Mouse (Mus musculus) ES-E14 (cell line): ENCODE results near the gene Spag5. TPM values are rescaled to one million over a fixed set of nuclear protein-coding genes. Genes with fewer than 3 reads are reported as not detected.

Experiments
- DNase-seq: peaks from one replicate; pipeline ENCODE4 v3.0.0-alpha.2; 2013; ENCODE audit warnings: low read depth, low spot score
- H3K27ac ChIP-seq: 2 replicates; pipeline ENCODE4 v1.5.1; 2012; ENCODE audit warnings: low read depth, mild to moderate bottlenecking, low read length, moderate library complexity, mixed read lengths; ENCODE audit not compliant: poor library complexity, insufficient read depth, severe bottlenecking
- H3K36me3 ChIP-seq: 2 replicates; pipeline ENCODE4 v1.6.1; 2012; ENCODE audit warnings: mild to moderate bottlenecking, low read length, moderate library complexity, mixed read lengths; ENCODE audit not compliant: control insufficient read depth, poor library complexity, insufficient read depth, severe bottlenecking
- H3K4me1 ChIP-seq, 2 experiments: fragments of 150-350 bp in 1 of 2; sonication (generic) in 1 of 2; 2 replicates each; pipeline ENCODE4 v1.6.1; 2012; ENCODE audit warnings: low read length in 2 of 2, mild to moderate bottlenecking in 1 of 2, mixed read lengths in 1 of 2; ENCODE audit not compliant: control insufficient read depth in 2 of 2, insufficient read depth in 2 of 2, poor library complexity in 1 of 2
- H3K4me3 ChIP-seq, 2 experiments: fragments of 150-350 bp in 1 of 2; sonication (generic) in 1 of 2; 2 replicates each; pipeline ENCODE4 v1.5.1; 2012; ENCODE audit warnings: low read length in 2 of 2, low read depth in 1 of 2, mild to moderate bottlenecking in 1 of 2, mixed read lengths in 1 of 2; ENCODE audit not compliant: insufficient read depth in 1 of 2, poor library complexity in 1 of 2, severe bottlenecking in 1 of 2
- H3K9ac ChIP-seq: 2 replicates; pipeline ENCODE4 v1.6.1; 2012; ENCODE audit warnings: low read depth, mild to moderate bottlenecking, low read length, mixed read lengths; ENCODE audit not compliant: poor library complexity, insufficient read depth, severe bottlenecking
- H3K9me3 ChIP-seq: fragments of 150-350 bp; sonication (generic); 2 replicates; pipeline ENCODE4 v1.6.1; 2012; ENCODE audit warnings: low read depth, mild to moderate bottlenecking, low read length; ENCODE audit not compliant: control insufficient read depth, insufficient read depth
- CHD2 ChIP-seq: IDR thresholded peaks from 2 replicates; pipeline ENCODE4 v1.6.1; 2014; ENCODE audit warnings: mild to moderate bottlenecking, low read depth, low read length, inconsistent platforms
- HCFC1 ChIP-seq: IDR thresholded peaks from 2 replicates; pipeline ENCODE4 v1.6.1; 2012; ENCODE audit warnings: low read length, inconsistent platforms, borderline replicate concordance; ENCODE audit not compliant: insufficient read depth
- MAFK ChIP-seq: IDR thresholded peaks from 2 replicates; pipeline ENCODE4 v1.6.1; 2014; ENCODE audit warnings: mild to moderate bottlenecking, low read depth, low read length, inconsistent platforms; ENCODE audit not compliant: insufficient read depth
- ZC3H11A ChIP-seq: IDR thresholded peaks from 2 replicates; pipeline ENCODE4 v1.6.1; 2012; ENCODE audit warnings: low read depth, mild to moderate bottlenecking, inconsistent platforms, low read length, borderline replicate concordance
- ZNF384 ChIP-seq: IDR thresholded peaks from 2 replicates; pipeline ENCODE4 v1.6.1; 2012; ENCODE audit warnings: low read depth, low read length, inconsistent platforms
- in situ Hi-C, 2 experiments: fragments of 600-800 bp; cut with MboI; formaldehyde crosslinking; loops; one replicate each; pipeline ENCODE4 v1.15.1; 2025; ENCODE audit warnings: low sequenced_read_pairs in 2 of 2, inconsistent platforms in 1 of 2; ENCODE audit not compliant: unreplicated experiment in 2 of 2
- total RNA-seq: library from RNA; depleted of rRNA; stranded (reverse); fragments of 300-350 nt; gene quantifications from 2 replicates; pipeline ENCODE4 v1.2.3, GENCODE M21; 2012

The Spag5 gene
- total RNA-seq, 1 experiment, result 58.2 TPM

DNA sequence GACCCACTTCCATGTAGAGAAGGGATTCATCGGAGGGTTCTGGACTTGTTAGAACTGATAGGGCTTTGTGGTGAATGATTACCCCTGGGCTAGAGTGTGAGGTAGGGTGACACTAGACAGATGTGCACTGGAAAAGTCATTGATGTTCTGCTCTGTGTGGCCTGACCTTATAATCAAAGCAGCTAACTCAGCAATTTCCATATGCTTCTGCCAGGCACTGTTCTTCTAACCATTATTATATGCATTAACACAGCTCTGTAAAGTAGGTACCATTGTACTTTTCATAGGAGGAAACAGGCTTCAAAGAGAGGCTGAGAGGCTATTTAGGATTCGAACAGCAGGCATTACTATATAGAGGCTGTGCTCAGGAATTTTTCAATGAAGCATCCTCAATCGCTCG, 25.9 kb downstream of the Spag5 start:
- no peak for TF ChIP-seq ZC3H11A
- peak; percentile 45; the same call in 1 of the 2 replicates for TF ChIP-seq MAFK
- DNase-seq, result no peak
- peaks cover 6% of the 10 kb centered on the region; the same call in 1 of the 2 replicates for H3K36me3 ChIP-seq
- no peak overlapping the region for H3K4me3 ChIP-seq
- in situ Hi-C loops, result no loop called here
- H3K9ac ChIP-seq, result no peak overlapping the region
- no peak overlapping the region for H3K27ac ChIP-seq
- peaks cover 2 to 5% of the 10 kb centered on the region in 2 experiments; a peak in 3 of 4 replicates for H3K4me1 ChIP-seq
- no peaks in the 10 kb centered on the region for H3K9me3 ChIP-seq

DNA sequence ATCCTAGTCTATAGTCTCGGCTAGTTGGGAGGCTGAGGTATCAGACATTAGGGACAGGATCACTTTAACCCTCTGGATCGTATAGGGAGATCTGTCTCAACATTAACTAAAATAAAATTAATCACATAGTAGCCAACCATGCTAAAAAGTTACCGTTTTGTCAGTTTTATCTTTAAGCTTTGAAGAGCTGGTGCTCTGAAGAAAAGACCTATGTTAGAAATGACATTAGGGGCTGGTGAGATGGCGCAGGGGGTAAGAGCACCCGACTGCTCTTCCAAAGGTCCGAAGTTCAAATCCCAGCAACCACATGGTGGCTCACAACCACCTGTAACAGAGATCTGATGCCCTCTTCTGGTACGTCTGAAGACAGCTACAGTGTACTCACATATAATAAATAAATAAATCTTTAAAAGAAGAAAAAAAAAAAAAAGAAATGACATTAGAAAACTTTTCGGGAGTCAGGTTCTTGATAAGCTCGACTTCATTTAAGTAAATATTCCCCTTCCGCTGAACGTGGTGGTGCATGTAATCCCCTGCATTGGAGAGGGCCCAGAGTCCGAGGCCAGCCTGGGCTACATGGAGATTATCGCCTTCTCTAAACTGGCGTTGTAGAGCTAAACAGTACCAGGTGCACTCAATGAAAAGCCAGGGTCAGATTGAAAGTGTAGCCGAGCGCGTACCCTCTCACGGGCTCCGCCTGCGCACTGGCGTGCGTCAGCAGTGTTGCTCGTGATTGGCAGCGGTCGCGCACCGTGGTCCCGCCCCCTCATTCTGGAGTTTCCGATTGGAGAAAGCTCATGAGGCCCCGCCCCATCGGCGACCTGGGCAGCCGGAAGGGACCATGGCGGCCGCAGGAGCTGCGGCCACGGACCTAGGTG, 26.5 kb downstream of the Spag5 start, which contains the start of gene Pigs:
Gene Pigs (plus strand): TSS at position 782 of the 878 bp plus-strand sequence.
- Histone ChIP-seq H3K4me3 (peak within 1 kb of the TSS; percentile 72 to 97), H3K4me1 (peaks cover 0 to 2% of the 10 kb centered on the region in 2 experiments; a peak in 2 of 4 replicates), H3K27ac (no peak within 1 kb of the TSS), H3K36me3 (peaks cover 9% of the 10 kb centered on the region; the same call in 1 of the 2 replicates), H3K9me3 (no peaks in the 10 kb centered on the region), H3K9ac (peak within 1 kb of the TSS; percentile 75)
- in situ Hi-C loops, result no loop called here
- TF ChIP-seq CHD2 (peak; percentile 57; the same call in 1 of the 2 replicates), ZC3H11A (no peak), HCFC1 (no peak), ZNF384 (0 out of 2 replicates have a peak, but pooled peaks have one; percentile 9), MAFK (no peak)
- peak; percentile 95 for DNase-seq

DNA sequence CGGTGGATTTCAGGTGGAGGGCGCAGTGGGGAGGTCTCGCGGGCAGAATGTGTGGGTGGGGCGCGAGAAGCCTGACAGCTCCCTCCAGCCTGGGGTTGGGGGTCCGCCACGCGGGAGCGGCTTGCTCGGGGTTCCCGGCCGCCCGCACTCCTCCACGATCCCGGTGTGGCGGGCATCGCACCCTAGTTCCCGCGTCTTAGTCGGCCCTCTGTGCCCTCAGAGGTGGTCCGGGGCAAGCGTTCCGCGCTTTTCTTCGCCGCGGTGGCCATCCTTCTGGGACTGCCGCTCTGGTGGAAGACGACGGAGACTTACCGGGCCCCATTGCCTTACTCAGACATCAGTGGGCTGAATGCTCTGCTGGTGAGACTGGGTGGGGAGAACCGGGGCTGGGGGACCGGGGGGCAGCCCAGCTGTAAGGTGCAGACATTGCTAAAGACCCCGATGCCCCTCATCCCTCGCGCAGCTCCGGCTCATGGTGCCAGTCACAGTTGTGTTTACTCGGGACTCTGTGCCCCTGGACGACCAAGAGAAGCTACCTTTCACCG, 27.3 kb downstream of the Spag5 start:
- no peaks in the 10 kb centered on the region for H3K9me3 ChIP-seq
- H3K9ac ChIP-seq, result peak overlapping the region; percentile 75
- peaks cover 0 to 2% of the 10 kb centered on the region in 2 experiments; a peak in 2 of 4 replicates for H3K4me1 ChIP-seq
- no peak for DNase-seq
- no peak overlapping the region for H3K27ac ChIP-seq
- peak overlapping the region; percentile 72 to 97 for H3K4me3 ChIP-seq
- TF ChIP-seq CHD2 (no peak), ZNF384 (no peak), ZC3H11A (no peak), HCFC1 (no peak), MAFK (no peak)
- in situ Hi-C loops, result no loop called here
- H3K36me3 ChIP-seq, result peaks cover 13% of the 10 kb centered on the region; the same call in 1 of the 2 replicates

DNA sequence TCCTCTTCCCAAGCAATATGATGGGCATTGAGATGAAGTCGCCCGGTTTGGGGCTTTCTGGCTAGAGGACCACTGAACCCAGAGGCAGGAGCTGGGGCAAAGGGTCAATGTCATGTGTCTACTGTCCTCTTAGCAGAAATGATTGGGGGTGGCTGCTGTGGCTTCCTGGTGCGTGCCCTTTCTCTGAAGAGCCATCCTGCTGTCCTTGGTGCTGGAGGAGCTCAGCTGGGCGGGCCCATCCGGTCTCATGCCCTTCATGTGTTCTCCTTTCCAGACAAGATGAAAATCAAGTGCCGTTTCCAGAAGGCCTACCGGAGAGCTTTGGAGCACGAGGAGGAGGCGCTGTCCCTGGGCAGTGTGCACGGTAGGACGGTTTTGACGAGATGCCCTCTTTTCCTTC, 31.3 kb downstream of the Spag5 start:
- H3K9ac ChIP-seq, result no peak overlapping the region
- H3K36me3 ChIP-seq, result peaks cover 22% of the 10 kb centered on the region
- no peak overlapping the region for H3K4me3 ChIP-seq
- no peaks in the 10 kb centered on the region for H3K9me3 ChIP-seq
- no peak overlapping the region for H3K27ac ChIP-seq
- in situ Hi-C loops, result no loop called here
- H3K4me1 ChIP-seq, result peaks cover 2% of the 10 kb centered on the region in 2 experiments; a peak in 2 of 4 replicates
- TF ChIP-seq HCFC1 (no peak), MAFK (no peak), ZNF384 (no peak), ZC3H11A (no peak), CHD2 (no peak)
- no peak for DNase-seq
